Mouse (Mus musculus): ENCODE results near the gene Tial1. TPM values are rescaled to one million over a fixed set of nuclear protein-coding genes. Genes with fewer than 3 reads are reported as not detected.
A peak's percentile ranks its signal among the peaks of the same experiment; 100 is the strongest.

The Tial1 gene
- polyA plus RNA-seq, 1 experiment from 2014 or later, result 50.4 TPM

GRCm38 (mm10) chr7:128460131-128460864 is 1.2 kb downstream of the Tial1 start:
- Histone ChIP-seq H3K4me2 (replicated peaks; ENCODE audit: low read depth, low read length) (peak overlapping the region; percentile 86), H3K4me1 (replicated peaks; ENCODE audit: control insufficient read depth, insufficient read depth, low read length) (no peaks in the 10 kb centered on the region), H3K27me3 (ENCODE audit: control insufficient read depth, insufficient read depth, low read length) (no peaks in the 10 kb centered on the region), H3K4me3 (ENCODE audit: low read depth, low read length) (peak overlapping the region; percentile 88), H3K9ac (ENCODE audit: low read depth, low read length) (peak overlapping the region; percentile 85), H3K9me3 (ENCODE audit: control insufficient read depth, low read length) (no peaks in the 10 kb centered on the region), H3K36me3 (ENCODE audit: control insufficient read depth, insufficient read depth, low read length) (no peaks in the 10 kb centered on the region), H3K27ac (ENCODE audit: low read depth, low read length) (peak overlapping the region; percentile 91)
- DNase-seq (ENCODE audit: low spot score) (peak; percentile 61), ATAC-seq (ENCODE audit: low FRiP score) (no peak; the same call in 1 of the 2 replicates)
- WGBS, result under 1% methylated on average over 36 of the region's 36 CpGs

GRCm38 (mm10) chr7:128459791-128460130 is 1.8 kb downstream of the Tial1 start:
- no peaks in the 10 kb centered on the region for H3K27me3 ChIP-seq (ENCODE audit: control insufficient read depth, insufficient read depth, low read length)
- peak overlapping the region; percentile 86 for H3K4me2 ChIP-seq (replicated peaks; ENCODE audit: low read depth, low read length)
- WGBS, result 15% methylated on average over 4 of the region's 4 CpGs
- no peak overlapping the region for H3K27ac ChIP-seq (ENCODE audit: low read depth, low read length)
- no peaks in the 10 kb centered on the region for H3K36me3 ChIP-seq (ENCODE audit: control insufficient read depth, insufficient read depth, low read length)
- DNase-seq (ENCODE audit: low spot score) (no peak), ATAC-seq (ENCODE audit: low FRiP score) (no peak)
- no peaks in the 10 kb centered on the region for H3K4me1 ChIP-seq (replicated peaks; ENCODE audit: control insufficient read depth, insufficient read depth, low read length)
- H3K9ac ChIP-seq (ENCODE audit: low read depth, low read length), result peak overlapping the region; percentile 85
- no peaks in the 10 kb centered on the region for H3K9me3 ChIP-seq (ENCODE audit: control insufficient read depth, low read length)
- H3K4me3 ChIP-seq (ENCODE audit: low read depth, low read length), result peak overlapping the region; percentile 88

- H3K36me3 ChIP-seq (ENCODE audit: control insufficient read depth, insufficient read depth, low read length), result no peaks in the 10 kb centered on the region
- no peaks in the 10 kb centered on the region for H3K4me1 ChIP-seq (replicated peaks; ENCODE audit: control insufficient read depth, insufficient read depth, low read length)
- no peak overlapping the region for H3K4me3 ChIP-seq (ENCODE audit: low read depth, low read length)
- no peak for DNase-seq (ENCODE audit: low spot score)
- no peaks in the 10 kb centered on the region for H3K9me3 ChIP-seq (ENCODE audit: control insufficient read depth, low read length)
- H3K4me2 ChIP-seq (replicated peaks; ENCODE audit: low read depth, low read length), result no peak overlapping the region
- H3K27me3 ChIP-seq (ENCODE audit: control insufficient read depth, insufficient read depth, low read length), result no peaks in the 10 kb centered on the region
- H3K9ac ChIP-seq (ENCODE audit: low read depth, low read length), result no peak overlapping the region
- H3K27ac ChIP-seq (ENCODE audit: low read depth, low read length), result no peak overlapping the region
- ATAC-seq (ENCODE audit: low FRiP score), result no peak
These were observed 3.5 kb downstream of the Tial1 start for GRCm38 (mm10) chr7:128458011-128458410.

DNA sequence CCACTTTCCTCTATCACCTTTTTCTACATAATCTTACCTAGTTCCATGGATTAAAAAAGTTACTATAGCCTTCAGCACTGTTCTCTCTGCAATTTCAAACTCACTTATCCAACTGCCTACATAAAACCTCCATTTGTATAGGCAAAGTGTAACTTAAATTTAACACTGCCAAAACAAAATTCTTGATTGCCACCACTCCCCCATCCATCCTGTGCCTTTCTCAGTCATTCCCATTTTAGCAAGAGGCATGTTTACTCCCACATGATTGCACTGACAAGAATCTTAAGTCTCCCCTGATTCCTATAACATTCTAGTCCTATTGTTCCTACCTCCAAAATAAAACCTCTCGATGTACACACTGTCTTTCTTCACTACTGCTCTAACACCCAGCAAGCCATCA is 8.8 kb downstream of the Tial1 start:
- H3K36me3 ChIP-seq (ENCODE audit: control insufficient read depth, insufficient read depth, low read length), result no peaks in the 10 kb centered on the region
- no peak for DNase-seq (ENCODE audit: low spot score)
- no peaks in the 10 kb centered on the region for H3K27me3 ChIP-seq (ENCODE audit: control insufficient read depth, insufficient read depth, low read length)
- no peak overlapping the region for H3K4me3 ChIP-seq (ENCODE audit: low read depth, low read length)
- WGBS, result 95% methylated on average over 1 of the region's 1 CpGs
- H3K9ac ChIP-seq (ENCODE audit: low read depth, low read length), result no peak overlapping the region
- no peak for ATAC-seq (ENCODE audit: low FRiP score)
- H3K4me1 ChIP-seq (replicated peaks; ENCODE audit: control insufficient read depth, insufficient read depth, low read length), result no peaks in the 10 kb centered on the region
- no peak overlapping the region for H3K27ac ChIP-seq (ENCODE audit: low read depth, low read length)
- no peaks in the 10 kb centered on the region for H3K9me3 ChIP-seq (ENCODE audit: control insufficient read depth, low read length)
- no peak overlapping the region for H3K4me2 ChIP-seq (replicated peaks; ENCODE audit: low read depth, low read length)

- H3K4me1 ChIP-seq (replicated peaks; ENCODE audit: control insufficient read depth, insufficient read depth, low read length), result no peaks in the 10 kb centered on the region
- WGBS, result 93% methylated on average over 2 of the region's 2 CpGs
- no peak for DNase-seq (ENCODE audit: low spot score)
- H3K9ac ChIP-seq (ENCODE audit: low read depth, low read length), result no peak overlapping the region
- no peaks in the 10 kb centered on the region for H3K27me3 ChIP-seq (ENCODE audit: control insufficient read depth, insufficient read depth, low read length)
- H3K9me3 ChIP-seq (ENCODE audit: control insufficient read depth, low read length), result no peaks in the 10 kb centered on the region
- no peak for ATAC-seq (ENCODE audit: low FRiP score)
- H3K4me2 ChIP-seq (replicated peaks; ENCODE audit: low read depth, low read length), result no peak overlapping the region
- H3K4me3 ChIP-seq (ENCODE audit: low read depth, low read length), result no peak overlapping the region
- H3K27ac ChIP-seq (ENCODE audit: low read depth, low read length), result no peak overlapping the region
- no peaks in the 10 kb centered on the region; the same call in 1 of the 2 replicates for H3K36me3 ChIP-seq (ENCODE audit: control insufficient read depth, insufficient read depth, low read length)
These were observed 20.9 kb downstream of the Tial1 start for GRCm38 (mm10) chr7:128440584-128440983.

GRCm38 (mm10) chr7:128439251-128439650 is 22.3 kb downstream of the Tial1 start:
- no peak overlapping the region for H3K9ac ChIP-seq (ENCODE audit: low read depth, low read length)
- ATAC-seq (ENCODE audit: low FRiP score) (no peak), DNase-seq (ENCODE audit: low spot score) (no peak)
- H3K36me3 ChIP-seq (ENCODE audit: control insufficient read depth, insufficient read depth, low read length), result no peaks in the 10 kb centered on the region
- no peaks in the 10 kb centered on the region for H3K4me1 ChIP-seq (replicated peaks; ENCODE audit: control insufficient read depth, insufficient read depth, low read length)
- H3K27ac ChIP-seq (ENCODE audit: low read depth, low read length), result no peak overlapping the region
- H3K9me3 ChIP-seq (ENCODE audit: control insufficient read depth, low read length), result no peaks in the 10 kb centered on the region
- no peak overlapping the region for H3K4me2 ChIP-seq (replicated peaks; ENCODE audit: low read depth, low read length)
- H3K27me3 ChIP-seq (ENCODE audit: control insufficient read depth, insufficient read depth, low read length), result no peaks in the 10 kb centered on the region
- 94% methylated on average over 6 of the region's 6 CpGs for WGBS
- no peak overlapping the region for H3K4me3 ChIP-seq (ENCODE audit: low read depth, low read length)

GRCm38 (mm10) chr7:128438131-128438530 is 23.4 kb downstream of the Tial1 start:
- DNase-seq (ENCODE audit: low spot score), result no peak
- Histone ChIP-seq H3K27ac (ENCODE audit: low read depth, low read length) (no peak overlapping the region), H3K36me3 (ENCODE audit: control insufficient read depth, insufficient read depth, low read length) (no peaks in the 10 kb centered on the region), H3K4me1 (replicated peaks; ENCODE audit: control insufficient read depth, insufficient read depth, low read length) (no peaks in the 10 kb centered on the region), H3K27me3 (ENCODE audit: control insufficient read depth, insufficient read depth, low read length) (no peaks in the 10 kb centered on the region), H3K9me3 (ENCODE audit: control insufficient read depth, low read length) (no peaks in the 10 kb centered on the region), H3K4me3 (ENCODE audit: low read depth, low read length) (no peak overlapping the region), H3K9ac (ENCODE audit: low read depth, low read length) (no peak overlapping the region), H3K4me2 (replicated peaks; ENCODE audit: low read depth, low read length) (no peak overlapping the region)
- ATAC-seq (ENCODE audit: low FRiP score), result no peak

DNA sequence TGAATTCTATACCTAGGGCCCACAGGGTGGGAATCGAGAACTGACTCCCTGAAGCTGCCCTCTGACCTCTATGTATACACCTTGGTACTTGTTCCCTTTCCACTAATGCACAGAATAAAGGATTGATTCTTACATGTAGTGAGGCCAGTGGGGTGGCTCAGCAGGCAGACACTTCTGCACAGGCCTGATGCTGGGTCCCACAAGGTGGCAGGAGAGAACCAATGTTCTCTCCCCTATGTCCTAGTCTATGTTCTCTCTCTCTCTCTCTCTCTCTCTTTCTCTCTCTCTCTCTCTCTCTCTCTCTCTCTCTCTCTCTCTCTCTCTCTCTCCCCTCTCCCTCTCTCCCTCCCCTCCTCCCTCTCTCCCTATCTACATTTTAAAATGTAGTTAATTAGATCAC is 28.3 kb downstream of the Tial1 start:
- 74% methylated on average over 1 of the region's 1 CpGs for WGBS
- Histone ChIP-seq H3K27ac (ENCODE audit: low read depth, low read length) (no peak overlapping the region), H3K4me2 (replicated peaks; ENCODE audit: low read depth, low read length) (no peak overlapping the region), H3K4me3 (ENCODE audit: low read depth, low read length) (no peak overlapping the region), H3K9ac (ENCODE audit: low read depth, low read length) (no peak overlapping the region), H3K27me3 (ENCODE audit: control insufficient read depth, insufficient read depth, low read length) (no peaks in the 10 kb centered on the region), H3K36me3 (ENCODE audit: control insufficient read depth, insufficient read depth, low read length) (no peaks in the 10 kb centered on the region), H3K9me3 (ENCODE audit: control insufficient read depth, low read length) (no peaks in the 10 kb centered on the region), H3K4me1 (replicated peaks; ENCODE audit: control insufficient read depth, insufficient read depth, low read length) (no peaks in the 10 kb centered on the region)
- ATAC-seq (ENCODE audit: low FRiP score) (no peak), DNase-seq (ENCODE audit: low spot score) (no peak)

DNA sequence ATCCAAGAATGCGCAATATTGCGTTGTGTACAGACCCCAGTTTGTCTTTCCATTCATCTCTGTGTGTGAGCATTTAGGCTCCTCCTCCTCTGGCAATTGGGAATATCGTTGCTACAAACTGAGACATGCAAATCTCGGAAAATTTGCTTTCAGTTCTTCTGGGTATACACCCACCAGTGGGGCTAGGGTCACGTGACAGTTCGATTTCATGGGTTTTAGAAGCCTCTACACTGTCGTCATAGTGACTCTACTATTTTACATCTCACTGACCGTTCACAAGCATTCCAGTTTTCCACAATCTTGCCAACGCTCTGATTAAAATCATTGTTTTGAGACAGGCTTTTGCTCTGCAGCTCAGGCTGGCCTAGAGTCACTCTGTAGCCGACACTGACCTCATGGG is 28.9 kb downstream of the Tial1 start:
- H3K27me3 ChIP-seq (ENCODE audit: control insufficient read depth, insufficient read depth, low read length), result no peaks in the 10 kb centered on the region
- DNase-seq (ENCODE audit: low spot score), result no peak
- WGBS, result 73% methylated on average over 10 of the region's 10 CpGs

More for the DNA sequence above, 28.9 kb downstream of the Tial1 start:
- no peaks in the 10 kb centered on the region for H3K9me3 ChIP-seq (ENCODE audit: control insufficient read depth, low read length)
- H3K36me3 ChIP-seq (ENCODE audit: control insufficient read depth, insufficient read depth, low read length), result no peaks in the 10 kb centered on the region
- H3K4me2 ChIP-seq (replicated peaks; ENCODE audit: low read depth, low read length), result no peak overlapping the region
- ATAC-seq (ENCODE audit: low FRiP score), result no peak
- H3K9ac ChIP-seq (ENCODE audit: low read depth, low read length), result no peak overlapping the region
- H3K4me3 ChIP-seq (ENCODE audit: low read depth, low read length), result no peak overlapping the region
- H3K27ac ChIP-seq (ENCODE audit: low read depth, low read length), result no peak overlapping the region
- H3K4me1 ChIP-seq (replicated peaks; ENCODE audit: control insufficient read depth, insufficient read depth, low read length), result no peaks in the 10 kb centered on the region
